Mouse (Mus musculus): ENCODE measurements at regions not wholly inside any gene's neighbourhood (a gene's known extent, or its start where the extent isn't known, plus 50 kb on each side); places are given as distances from the start of the nearest gene placed in this dataset.

GRCm38 (mm10) chr15:62486540-62486939 lies 1358.4 kb downstream of the Gsdmc2 start:
- H3K27me3 ChIP-seq (ENCODE audit: control insufficient read depth, insufficient read depth, low read length): no peaks in the 10 kb centered on the region
- H3K36me3 ChIP-seq (ENCODE audit: control insufficient read depth, insufficient read depth, low read length): no peaks in the 10 kb centered on the region
- H3K27ac ChIP-seq (ENCODE audit: control insufficient read depth, insufficient read depth, low read depth, low read length): no peak overlapping the region
- no peak for TF ChIP-seq POLR2A (IDR thresholded peaks at IDR 0.05; ENCODE audit: control insufficient read depth, low read depth, low read length)
- no peak for TF ChIP-seq CTCF (IDR thresholded peaks at IDR 0.05; ENCODE audit: control insufficient read depth, insufficient read depth, insufficient replicate concordance, low read depth, low read length)
- no peak overlapping the region for H3K4me3 ChIP-seq (ENCODE audit: control insufficient read depth, low read depth, low read length)
- H3K4me1 ChIP-seq (ENCODE audit: control insufficient read depth, insufficient read depth, low read length): no peaks in the 10 kb centered on the region

- Histone ChIP-seq H3K4me3 (ENCODE audit: control insufficient read depth, low read depth, low read length) (no peak overlapping the region), H3K4me1 (ENCODE audit: control insufficient read depth, insufficient read depth, low read length) (no peaks in the 10 kb centered on the region), H3K36me3 (ENCODE audit: control insufficient read depth, insufficient read depth, low read length) (no peaks in the 10 kb centered on the region), H3K27me3 (ENCODE audit: control insufficient read depth, insufficient read depth, low read length) (no peaks in the 10 kb centered on the region), H3K27ac (ENCODE audit: control insufficient read depth, insufficient read depth, low read depth, low read length) (no peak overlapping the region)
- TF ChIP-seq POLR2A (IDR thresholded peaks at IDR 0.05; ENCODE audit: control insufficient read depth, low read depth, low read length) (no peak), CTCF (IDR thresholded peaks at IDR 0.05; ENCODE audit: control insufficient read depth, insufficient read depth, insufficient replicate concordance, low read depth, low read length) (no peak)
Measured at GRCm38 (mm10) chr15:62484350-62484749, 1360.6 kb downstream of the Gsdmc2 start.

GRCm38 (mm10) chr15:62483534-62483933 lies 1361.4 kb downstream of the Gsdmc2 start:
- H3K4me3 ChIP-seq (ENCODE audit: control insufficient read depth, low read depth, low read length): no peak overlapping the region
- TF ChIP-seq CTCF (IDR thresholded peaks at IDR 0.05; ENCODE audit: control insufficient read depth, insufficient read depth, insufficient replicate concordance, low read depth, low read length): no peak
- TF ChIP-seq POLR2A (IDR thresholded peaks at IDR 0.05; ENCODE audit: control insufficient read depth, low read depth, low read length): no peak
- H3K4me1 ChIP-seq (ENCODE audit: control insufficient read depth, insufficient read depth, low read length): no peaks in the 10 kb centered on the region
- H3K36me3 ChIP-seq (ENCODE audit: control insufficient read depth, insufficient read depth, low read length): no peaks in the 10 kb centered on the region
- no peak overlapping the region for H3K27ac ChIP-seq (ENCODE audit: control insufficient read depth, insufficient read depth, low read depth, low read length)
- no peaks in the 10 kb centered on the region for H3K27me3 ChIP-seq (ENCODE audit: control insufficient read depth, insufficient read depth, low read length)

- Histone ChIP-seq H3K4me3 (ENCODE audit: control insufficient read depth, low read depth, low read length) (no peak overlapping the region), H3K27ac (ENCODE audit: control insufficient read depth, insufficient read depth, low read depth, low read length) (no peak overlapping the region), H3K36me3 (ENCODE audit: control insufficient read depth, insufficient read depth, low read length) (no peaks in the 10 kb centered on the region), H3K4me1 (ENCODE audit: control insufficient read depth, insufficient read depth, low read length) (no peaks in the 10 kb centered on the region), H3K27me3 (ENCODE audit: control insufficient read depth, insufficient read depth, low read length) (no peaks in the 10 kb centered on the region)
- TF ChIP-seq CTCF (IDR thresholded peaks at IDR 0.05; ENCODE audit: control insufficient read depth, insufficient read depth, insufficient replicate concordance, low read depth, low read length): no peak
- no peak for TF ChIP-seq POLR2A (IDR thresholded peaks at IDR 0.05; ENCODE audit: control insufficient read depth, low read depth, low read length)
Measured at GRCm38 (mm10) chr15:62482357-62482756, 1362.6 kb downstream of the Gsdmc2 start.

GRCm38 (mm10) chr15:62477779-62478178 lies 1367.2 kb downstream of the Gsdmc2 start:
- no peaks in the 10 kb centered on the region for H3K36me3 ChIP-seq (ENCODE audit: control insufficient read depth, insufficient read depth, low read length)
- H3K27ac ChIP-seq (ENCODE audit: control insufficient read depth, insufficient read depth, low read depth, low read length): no peak overlapping the region
- no peaks in the 10 kb centered on the region for H3K4me1 ChIP-seq (ENCODE audit: control insufficient read depth, insufficient read depth, low read length)
- TF ChIP-seq POLR2A (IDR thresholded peaks at IDR 0.05; ENCODE audit: control insufficient read depth, low read depth, low read length) (no peak), CTCF (IDR thresholded peaks at IDR 0.05; ENCODE audit: control insufficient read depth, insufficient read depth, insufficient replicate concordance, low read depth, low read length) (no peak)
- H3K27me3 ChIP-seq (ENCODE audit: control insufficient read depth, insufficient read depth, low read length): no peaks in the 10 kb centered on the region
- H3K4me3 ChIP-seq (ENCODE audit: control insufficient read depth, low read depth, low read length): no peak overlapping the region

- TF ChIP-seq CTCF (IDR thresholded peaks at IDR 0.05; ENCODE audit: control insufficient read depth, insufficient read depth, insufficient replicate concordance, low read depth, low read length) (no peak), POLR2A (IDR thresholded peaks at IDR 0.05; ENCODE audit: control insufficient read depth, low read depth, low read length) (no peak)
- no peaks in the 10 kb centered on the region for H3K27me3 ChIP-seq (ENCODE audit: control insufficient read depth, insufficient read depth, low read length)
Measured at GRCm38 (mm10) chr15:62476452-62476851, 1368.5 kb downstream of the Gsdmc2 start.

GRCm38 (mm10) chr15:62470683-62471331 lies 1374.2 kb downstream of the Gsdmc2 start:
- TF ChIP-seq POLR2A (IDR thresholded peaks at IDR 0.05; ENCODE audit: control insufficient read depth, low read depth, low read length) (no peak), CTCF (IDR thresholded peaks at IDR 0.05; ENCODE audit: control insufficient read depth, insufficient read depth, insufficient replicate concordance, low read depth, low read length) (no peak)
- Histone ChIP-seq H3K27ac (ENCODE audit: control insufficient read depth, insufficient read depth, low read depth, low read length) (no peak overlapping the region), H3K4me1 (ENCODE audit: control insufficient read depth, insufficient read depth, low read length) (no peaks in the 10 kb centered on the region), H3K36me3 (ENCODE audit: control insufficient read depth, insufficient read depth, low read length) (no peaks in the 10 kb centered on the region), H3K27me3 (ENCODE audit: control insufficient read depth, insufficient read depth, low read length) (no peaks in the 10 kb centered on the region), H3K4me3 (ENCODE audit: control insufficient read depth, low read depth, low read length) (no peak overlapping the region)

More at GRCm38 (mm10) chr15:62476452-62476851, 1368.5 kb downstream of the Gsdmc2 start:
- H3K36me3 ChIP-seq (ENCODE audit: control insufficient read depth, insufficient read depth, low read length): no peaks in the 10 kb centered on the region
- no peaks in the 10 kb centered on the region for H3K4me1 ChIP-seq (ENCODE audit: control insufficient read depth, insufficient read depth, low read length)
- H3K27ac ChIP-seq (ENCODE audit: control insufficient read depth, insufficient read depth, low read depth, low read length): no peak overlapping the region
- no peak overlapping the region for H3K4me3 ChIP-seq (ENCODE audit: control insufficient read depth, low read depth, low read length)

All from testis, adult 2 months (tissue).